Mouse (Mus musculus) cerebral cortex, adult 2 months (tissue): ENCODE results near the gene Pla2g2c.

Experiments used
- WGBS: fragments of 180-500 bp; shearing (Covaris S2); methylation state at CpG from one replicate; pipeline ENCODE4 v1.1.7; 2018; 5-methylcytosine and 5-hydroxymethylcytosine counted together

Gene Pla2g2c

DNA sequence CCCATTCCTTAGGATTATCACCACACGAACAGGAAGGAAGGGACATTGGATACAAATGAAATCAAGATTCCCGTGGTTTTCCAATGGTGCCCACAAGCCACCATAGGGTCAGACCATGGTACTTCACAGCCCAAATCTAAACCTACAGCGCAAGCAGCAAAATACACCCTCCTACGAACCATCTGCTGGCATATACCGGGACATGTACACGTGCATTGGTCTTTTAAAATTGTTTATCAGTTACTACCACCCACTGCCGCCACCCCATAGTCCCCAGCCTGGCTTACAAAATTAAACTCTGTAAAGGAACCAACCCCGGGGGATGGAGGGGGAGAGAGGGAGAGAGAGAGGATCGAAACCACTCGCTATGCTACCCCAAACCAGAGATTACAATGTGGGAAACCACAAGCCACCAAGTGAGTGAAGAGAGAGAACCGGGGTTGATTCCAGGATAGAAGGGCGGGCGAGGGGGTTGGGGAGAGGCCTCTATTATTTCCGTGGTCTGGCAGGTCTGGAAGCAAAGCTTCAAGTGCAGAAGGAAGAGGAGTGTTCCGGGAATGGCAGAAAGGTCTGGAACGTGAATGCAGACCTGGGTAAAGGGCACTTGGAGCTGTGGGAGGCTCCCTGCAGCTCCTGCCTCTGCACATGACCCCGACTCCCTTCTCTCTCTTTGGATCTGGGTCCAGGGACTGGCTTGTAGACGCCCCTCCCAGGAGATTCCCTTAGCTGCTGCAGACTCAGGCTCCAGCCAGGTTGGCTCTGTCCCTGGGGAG is at the start of gene Pla2g2c:
Gene Pla2g2c (plus strand): TSS at position 439 of the 773 bp plus-strand sequence.
- whole genome bisulfite sequencing: 37% methylated on average over 18 of the region's 18 CpGs

- 22% methylated on average over 16 of the region's 16 CpGs for WGBS
These were observed 48.1 kb upstream of the Pla2g2c start for GRCm38 (mm10) chr4:138676480-138676879.

DNA sequence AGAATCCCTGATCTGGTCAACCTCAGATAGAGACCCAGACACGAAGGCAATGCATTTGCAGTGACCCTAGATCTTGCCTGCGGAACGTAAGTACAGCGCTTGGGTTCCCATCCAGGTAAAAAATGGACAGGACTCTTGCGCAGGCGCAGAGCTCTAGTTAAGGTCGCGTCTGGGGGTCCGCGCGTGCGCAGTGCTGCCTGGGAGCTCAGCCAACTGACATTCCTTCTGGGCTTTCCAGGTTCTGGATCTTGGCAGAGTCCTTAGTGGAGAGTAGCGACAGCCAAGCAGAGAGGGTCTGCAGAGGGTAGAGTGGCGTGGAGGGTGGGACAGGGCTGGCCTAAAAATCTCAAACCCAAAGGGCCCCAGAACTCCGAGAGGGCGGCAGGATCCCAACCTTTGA is 47.0 kb upstream of the Pla2g2c start:
- 18% methylated on average over 16 of the region's 16 CpGs for WGBS

DNA sequence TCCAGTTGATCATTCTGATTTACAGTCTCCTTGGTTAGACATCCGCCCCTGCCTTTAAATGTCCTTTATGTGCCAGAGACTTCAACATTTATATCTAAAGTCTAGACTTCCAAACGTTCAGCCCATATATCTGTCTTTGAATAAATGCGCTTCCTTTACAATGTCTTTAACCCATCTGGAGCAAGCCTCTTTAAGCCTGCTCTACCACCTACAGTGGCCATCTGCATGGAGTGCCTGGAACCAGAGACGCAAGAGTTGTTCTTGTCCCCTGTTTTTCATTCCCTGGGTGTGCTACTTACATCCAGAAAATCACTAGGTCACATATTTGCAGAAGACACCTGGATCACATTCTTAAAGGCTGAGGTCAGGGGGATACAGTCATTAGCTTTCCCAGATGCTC is 44.5 kb upstream of the Pla2g2c start:
- 63% methylated on average over 4 of the region's 4 CpGs for WGBS

- 74% methylated on average over 2 of the region's 2 CpGs for WGBS
These were observed 41.8 kb upstream of the Pla2g2c start for GRCm38 (mm10) chr4:138682760-138683159.

DNA sequence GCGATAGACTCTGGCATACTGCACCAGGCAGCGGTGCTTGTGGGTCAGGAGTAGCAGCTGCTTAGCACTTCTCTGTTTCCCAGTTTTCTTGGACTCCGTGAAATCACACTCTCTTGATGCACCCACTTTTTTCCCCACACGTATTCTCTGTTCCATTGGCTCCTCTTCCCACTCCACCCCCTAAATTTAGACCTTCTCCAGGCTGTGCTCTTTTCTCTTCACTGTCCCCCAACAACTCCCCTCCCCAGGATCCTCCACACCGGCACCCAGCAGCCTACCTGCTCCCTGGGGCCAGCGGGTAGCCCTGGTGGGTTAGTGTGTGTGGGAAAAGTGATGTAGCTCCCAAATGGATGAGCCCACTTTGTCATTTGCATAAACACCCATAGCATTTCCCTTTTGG is 38.8 kb upstream of the Pla2g2c start:
- 43% methylated on average over 6 of the region's 6 CpGs for WGBS

GRCm38 (mm10) chr4:138689094-138689512 is 35.5 kb upstream of the Pla2g2c start:
- 52% methylated on average over 3 of the region's 3 CpGs for WGBS

DNA sequence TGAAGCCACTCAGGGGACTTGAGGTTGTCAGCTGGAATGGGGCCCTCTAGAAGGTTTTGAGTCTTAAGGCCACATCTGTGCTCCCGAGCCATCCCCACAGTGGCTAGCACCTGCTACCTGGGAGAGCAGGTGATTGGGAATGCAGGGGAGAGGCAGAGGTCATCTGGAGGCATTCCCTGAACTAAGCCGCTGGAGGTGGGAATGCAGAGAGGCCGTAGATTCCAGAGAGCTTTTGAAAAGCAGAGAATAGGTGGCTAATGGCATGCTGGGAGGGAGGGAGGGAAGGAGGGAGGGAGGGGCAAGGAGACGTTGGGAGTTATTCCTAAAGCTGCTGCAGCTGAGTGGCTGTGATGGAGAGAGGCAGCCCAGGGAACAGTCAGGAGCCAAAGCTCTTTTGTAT is 34.0 kb upstream of the Pla2g2c start:
- WGBS: 22% methylated on average over 4 of the region's 4 CpGs

- 19% methylated on average over 19 of the region's 19 CpGs for WGBS
These were observed 33.0 kb upstream of the Pla2g2c start for GRCm38 (mm10) chr4:138691443-138692181.

- WGBS: 46% methylated on average over 12 of the region's 12 CpGs
These were observed 31.4 kb upstream of the Pla2g2c start for GRCm38 (mm10) chr4:138693043-138693692.

- WGBS: 46% methylated on average over 7 of the region's 7 CpGs
These were observed 27.9 kb upstream of the Pla2g2c start for GRCm38 (mm10) chr4:138696720-138697119.

GRCm38 (mm10) chr4:138697166-138697860 is 27.3 kb upstream of the Pla2g2c start:
- 54% methylated on average over 10 of the region's 10 CpGs for WGBS

DNA sequence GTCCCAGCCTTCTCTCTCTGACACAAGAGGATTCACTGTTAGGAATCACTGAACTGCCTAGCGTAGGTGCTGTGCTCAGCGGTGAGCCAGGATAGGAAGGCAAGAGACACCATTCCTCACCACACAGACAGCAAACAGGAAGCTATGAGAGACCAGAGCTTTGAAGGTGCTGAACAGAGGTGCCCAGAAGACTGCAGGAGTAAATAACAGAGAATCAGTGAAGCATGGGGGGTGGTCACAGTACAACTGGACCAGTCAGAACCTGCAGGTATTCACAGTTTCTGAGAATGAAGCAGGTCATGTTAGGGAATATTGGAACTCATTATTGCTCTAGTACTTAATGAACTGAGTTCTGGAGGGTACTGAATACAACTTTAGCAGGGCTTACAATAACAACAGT is 26.3 kb upstream of the Pla2g2c start:
- WGBS: 59% methylated on average over 2 of the region's 2 CpGs

DNA sequence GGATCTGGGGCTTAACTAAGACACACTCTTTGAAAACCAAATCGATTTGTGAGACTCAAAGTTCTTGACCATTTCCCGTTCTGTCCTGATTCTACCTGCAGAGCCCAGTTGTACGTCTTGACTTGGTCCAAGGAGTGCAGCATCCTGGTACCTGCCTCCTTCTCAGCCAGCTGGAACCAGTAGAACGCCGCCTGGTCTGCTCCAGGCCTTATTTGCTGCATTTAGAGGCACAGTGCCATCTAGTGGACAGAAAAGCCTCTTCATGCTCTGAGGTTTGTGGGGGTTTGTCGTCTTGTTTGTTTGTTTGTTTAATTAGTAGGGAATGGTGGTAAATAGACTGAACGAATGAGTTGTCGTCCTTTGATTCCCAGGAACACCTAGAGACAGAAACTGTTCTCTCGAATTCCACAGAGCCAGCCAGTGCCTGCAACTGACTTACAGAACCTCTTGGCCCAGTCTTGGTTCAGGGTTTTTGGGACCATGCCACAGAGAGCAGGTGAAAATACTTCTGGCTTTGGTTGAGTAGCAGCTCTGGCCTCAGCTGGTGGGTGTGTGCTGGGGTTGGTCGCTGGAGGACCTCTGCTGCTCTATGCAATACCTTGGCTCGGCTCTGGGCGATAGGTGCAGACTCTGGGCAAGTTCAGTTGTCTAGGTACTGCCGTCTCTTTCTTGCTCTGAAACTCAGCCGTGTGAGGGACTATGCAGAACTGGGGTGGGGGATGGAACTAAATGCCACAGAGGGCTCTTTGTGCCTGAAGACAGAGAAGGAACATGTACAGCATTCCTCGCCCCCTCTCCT is 24.2 kb upstream of the Pla2g2c start:
- 29% methylated on average over 15 of the region's 15 CpGs for WGBS

GRCm38 (mm10) chr4:138701111-138701510 is 23.5 kb upstream of the Pla2g2c start:
- 87% methylated on average over 8 of the region's 8 CpGs for WGBS

DNA sequence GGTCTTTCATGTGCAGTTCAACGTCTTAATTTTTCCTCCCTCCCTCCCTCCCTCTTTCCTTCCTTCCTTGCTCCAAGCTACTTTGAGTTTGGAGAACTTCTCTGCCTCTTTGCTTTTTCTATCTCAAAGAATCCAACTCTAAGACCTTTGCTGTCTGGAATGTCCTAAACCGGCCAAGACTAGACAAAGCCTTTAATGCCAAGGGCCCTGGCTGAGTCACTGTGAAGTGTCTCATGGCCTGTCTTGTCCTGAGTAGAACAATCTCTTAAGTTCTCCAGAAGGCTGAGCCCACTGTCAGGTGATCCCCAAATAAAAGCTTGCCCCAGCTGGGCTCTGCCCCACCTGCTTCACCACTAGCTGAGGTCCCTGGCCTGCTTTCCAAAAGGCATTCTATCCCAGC is 22.6 kb upstream of the Pla2g2c start:
- 78% methylated on average over 2 of the region's 2 CpGs for WGBS

DNA sequence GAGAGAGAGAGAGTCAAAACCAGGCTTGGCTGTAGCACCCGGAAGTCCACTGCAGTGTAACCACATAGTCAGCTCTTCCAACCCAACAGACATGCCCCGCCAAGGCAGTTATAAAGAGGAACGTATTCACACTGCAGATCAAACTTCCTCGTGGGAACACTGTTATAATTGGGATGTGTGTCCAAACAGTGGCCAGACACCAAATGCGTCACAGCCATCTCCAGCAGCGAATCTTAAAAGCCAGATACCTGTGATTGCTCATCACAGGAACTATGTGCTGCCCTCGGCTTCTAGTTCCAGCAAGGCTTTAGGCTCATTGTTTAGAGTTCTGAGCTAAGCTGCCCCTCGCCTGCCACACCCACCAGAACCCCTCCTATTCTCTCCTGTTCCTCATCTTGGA is 22.1 kb upstream of the Pla2g2c start:
- 58% methylated on average over 8 of the region's 8 CpGs for WGBS

- 54% methylated on average over 7 of the region's 7 CpGs for WGBS
These were observed 21.0 kb upstream of the Pla2g2c start for GRCm38 (mm10) chr4:138703591-138703990.

- 88% methylated on average over 4 of the region's 4 CpGs for WGBS
These were observed 20.4 kb upstream of the Pla2g2c start for GRCm38 (mm10) chr4:138704169-138704568.

GRCm38 (mm10) chr4:138706620-138707019 is 18.0 kb upstream of the Pla2g2c start:
- 97% methylated on average over 8 of the region's 8 CpGs for WGBS

GRCm38 (mm10) chr4:138708636-138709035 is 16.0 kb upstream of the Pla2g2c start:
- WGBS: 26% methylated on average over 7 of the region's 7 CpGs
